Mouse (Mus musculus) lung, embryonic 15.5 days (tissue): ENCODE measurements at regions not wholly inside any gene's neighbourhood (a gene's known extent, or its start where the extent isn't known, plus 50 kb on each side); places are given as distances from the start of the nearest gene placed in this dataset.

Experiments
- ATAC-seq: fragments of 200-750 bp; cut with Nextera tagmentation; 2 replicates; pipeline ENCODE4 v1.8.0; 2017; ENCODE audit warnings: moderate number of reproducible peaks, borderline replicate concordance; ENCODE audit not compliant: low FRiP score, low TSS enrichment; ENCODE audit errors: extremely low read depth
- H3K27ac ChIP-seq: fragments of 300-500 bp; sonication (generic); 2 replicates; pipeline ENCODE4 v1.5.1; 2015; ENCODE audit warnings: moderate library complexity, mild to moderate bottlenecking, inconsistent platforms
- H3K27me3 ChIP-seq: fragments of 300-500 bp; sonication (generic); 2 replicates; pipeline ENCODE4 v1.6.1; 2015; ENCODE audit warnings: inconsistent platforms
- H3K36me3 ChIP-seq: fragments of 300-500 bp; sonication (generic); 2 replicates; pipeline ENCODE4 v1.6.1; 2015; ENCODE audit warnings: inconsistent platforms
- H3K4me1 ChIP-seq: fragments of 300-500 bp; sonication (generic); 2 replicates; pipeline ENCODE4 v1.6.1; 2015; ENCODE audit warnings: inconsistent platforms
- H3K4me2 ChIP-seq: fragments of 300-500 bp; sonication (generic); 2 replicates; pipeline ENCODE4 v1.6.1; 2015; ENCODE audit warnings: inconsistent platforms, mild to moderate bottlenecking, moderate library complexity
- H3K4me3 ChIP-seq: fragments of 300-500 bp; sonication (generic); 2 replicates; pipeline ENCODE4 v1.5.1; 2015; ENCODE audit warnings: mild to moderate bottlenecking, inconsistent platforms
- H3K9ac ChIP-seq: fragments of 300-500 bp; sonication (generic); 2 replicates; pipeline ENCODE4 v1.6.1; 2015; ENCODE audit warnings: inconsistent platforms
- H3K9me3 ChIP-seq: fragments of 300-500 bp; sonication (generic); 2 replicates; pipeline ENCODE4 v1.6.1; 2016; ENCODE audit warnings: inconsistent platforms
- WGBS: fragments of 180-500 bp; shearing (Covaris S2); methylation state at CpG from one replicate; pipeline ENCODE4 v1.1.7; 2015; 5-methylcytosine and 5-hydroxymethylcytosine counted together

GRCm38 (mm10) chr8:7973791-7974190 lies 687.3 kb downstream of the Efnb2 start:
- Histone ChIP-seq H3K4me3 (no peak overlapping the region), H3K4me2 (no peak overlapping the region), H3K9ac (no peak overlapping the region), H3K27me3 (no peaks in the 10 kb centered on the region), H3K4me1 (no peaks in the 10 kb centered on the region), H3K27ac (no peak overlapping the region), H3K9me3 (no peaks in the 10 kb centered on the region), H3K36me3 (no peaks in the 10 kb centered on the region)
- no peak for ATAC-seq
- WGBS, result 85% methylated on average over 4 of the region's 4 CpGs

DNA sequence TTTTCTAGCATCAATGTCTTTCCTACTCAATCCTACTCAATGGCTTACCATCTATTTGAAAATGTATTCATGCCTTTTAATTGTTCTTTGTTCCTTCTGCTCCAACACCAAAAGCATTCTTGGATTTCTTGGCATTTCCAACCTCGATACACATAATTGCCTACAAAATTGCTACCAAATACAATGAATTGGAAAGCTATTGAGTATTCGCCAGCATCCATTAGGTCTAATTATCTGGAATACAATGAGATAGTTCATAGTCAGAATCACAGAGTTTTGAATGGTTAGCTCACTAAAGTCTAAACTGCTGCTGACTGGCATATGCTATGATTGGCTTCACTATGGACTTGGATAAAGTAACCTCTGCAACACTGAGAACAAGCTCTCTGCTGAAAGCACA lies 696.8 kb downstream of the Efnb2 start:
- Histone ChIP-seq H3K4me3 (no peak overlapping the region), H3K27me3 (no peaks in the 10 kb centered on the region), H3K27ac (no peak overlapping the region), H3K9ac (no peak overlapping the region), H3K9me3 (no peaks in the 10 kb centered on the region), H3K36me3 (no peaks in the 10 kb centered on the region), H3K4me2 (no peak overlapping the region), H3K4me1 (no peaks in the 10 kb centered on the region)
- 92% methylated on average over 2 of the region's 2 CpGs for WGBS
- ATAC-seq, result no peak

- Histone ChIP-seq H3K4me3 (no peak overlapping the region), H3K4me2 (no peak overlapping the region), H3K27me3 (no peaks in the 10 kb centered on the region), H3K4me1 (no peaks in the 10 kb centered on the region), H3K27ac (no peak overlapping the region), H3K36me3 (no peaks in the 10 kb centered on the region), H3K9me3 (no peaks in the 10 kb centered on the region), H3K9ac (no peak overlapping the region)
- ATAC-seq, result no peak
Measured at GRCm38 (mm10) chr8:7956745-7957144, 704.3 kb downstream of the Efnb2 start.

DNA sequence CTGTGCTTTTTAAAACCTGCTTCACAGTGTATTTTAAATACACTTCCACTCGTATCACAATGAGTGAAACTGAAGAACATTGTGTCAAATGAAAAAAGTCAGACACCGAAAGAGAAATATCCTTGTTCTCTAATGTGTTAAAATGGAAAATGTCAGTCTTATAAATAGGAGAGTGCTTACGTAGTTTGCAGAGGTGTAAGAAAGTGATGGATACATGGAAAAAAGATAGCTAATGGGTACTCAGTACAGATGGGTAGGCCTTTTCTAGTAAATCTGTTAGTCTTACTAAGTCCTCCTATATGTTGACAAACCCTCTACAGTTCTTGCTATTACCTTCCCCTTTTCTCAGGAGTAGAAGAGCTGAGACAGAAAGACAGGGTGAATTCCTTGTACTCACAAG lies 706.2 kb downstream of the Efnb2 start:
- H3K27me3 ChIP-seq, result no peaks in the 10 kb centered on the region
- H3K27ac ChIP-seq, result no peak overlapping the region
- no peak overlapping the region for H3K4me3 ChIP-seq
- WGBS, result 84% methylated on average over 3 of the region's 3 CpGs
- H3K9ac ChIP-seq, result no peak overlapping the region
- ATAC-seq, result no peak
- no peaks in the 10 kb centered on the region for H3K4me1 ChIP-seq
- no peaks in the 10 kb centered on the region for H3K9me3 ChIP-seq
- H3K36me3 ChIP-seq, result no peaks in the 10 kb centered on the region
- no peak overlapping the region for H3K4me2 ChIP-seq

- Histone ChIP-seq H3K9me3 (no peaks in the 10 kb centered on the region), H3K4me2 (no peak overlapping the region), H3K36me3 (no peaks in the 10 kb centered on the region), H3K9ac (no peak overlapping the region), H3K27ac (no peak overlapping the region), H3K4me1 (no peaks in the 10 kb centered on the region), H3K27me3 (no peaks in the 10 kb centered on the region), H3K4me3 (no peak overlapping the region)
- no peak for ATAC-seq
- WGBS, result 83% methylated on average over 10 of the region's 10 CpGs
Measured at GRCm38 (mm10) chr8:7945966-7946775, 714.9 kb downstream of the Efnb2 start.

DNA sequence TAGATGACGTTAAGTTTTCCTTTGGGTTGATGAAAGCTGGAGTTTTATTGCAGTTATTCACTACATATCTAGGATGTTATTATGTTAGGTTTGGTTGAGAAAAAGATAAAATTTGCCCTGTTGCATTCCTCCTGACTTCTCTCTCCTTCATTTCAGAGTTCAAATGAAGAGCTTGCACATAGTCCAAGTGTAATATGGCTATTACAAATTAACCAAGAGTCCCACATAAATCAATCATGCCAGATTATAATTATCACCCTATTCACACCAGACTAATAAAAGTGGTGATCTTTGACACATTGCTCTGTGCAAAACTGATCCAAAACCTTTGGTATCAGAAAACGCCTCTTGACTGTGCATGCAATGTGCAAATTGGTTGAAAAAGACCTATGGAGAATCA lies 724.4 kb downstream of the Efnb2 start:
- no peak overlapping the region for H3K9ac ChIP-seq
- WGBS, result 86% methylated on average over 2 of the region's 2 CpGs
- H3K4me1 ChIP-seq, result no peaks in the 10 kb centered on the region
- ATAC-seq, result no peak
- no peaks in the 10 kb centered on the region for H3K36me3 ChIP-seq
- H3K4me2 ChIP-seq, result no peak overlapping the region
- H3K9me3 ChIP-seq, result no peaks in the 10 kb centered on the region
- H3K27ac ChIP-seq, result no peak overlapping the region
- H3K4me3 ChIP-seq, result no peak overlapping the region
- H3K27me3 ChIP-seq, result no peaks in the 10 kb centered on the region

DNA sequence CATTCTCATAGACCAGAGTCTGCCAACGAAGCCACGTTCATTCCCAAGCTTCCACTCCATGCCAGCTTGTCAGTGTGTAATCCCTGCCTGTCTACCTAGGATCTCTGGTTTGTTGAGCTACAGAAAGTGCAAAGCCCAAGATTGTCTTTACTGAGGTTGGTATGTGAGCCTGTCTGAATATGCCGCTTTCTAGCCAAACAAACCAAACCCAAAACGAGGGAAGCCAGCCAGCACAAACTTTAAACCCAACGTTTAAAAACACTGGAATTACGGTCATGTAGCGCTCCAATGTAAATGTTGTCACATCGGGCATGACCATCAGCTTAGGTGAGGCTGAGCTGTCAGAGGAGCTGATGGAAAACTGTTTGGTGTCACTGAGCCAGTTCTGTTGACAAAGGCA lies 741.6 kb downstream of the Efnb2 start:
- H3K4me1 ChIP-seq, result no peaks in the 10 kb centered on the region
- no peak overlapping the region for H3K4me2 ChIP-seq
- no peak overlapping the region for H3K4me3 ChIP-seq
- no peaks in the 10 kb centered on the region for H3K9me3 ChIP-seq
- H3K27ac ChIP-seq, result no peak overlapping the region
- H3K9ac ChIP-seq, result no peak overlapping the region
- ATAC-seq, result no peak
- 28% methylated on average over 8 of the region's 8 CpGs for WGBS
- no peaks in the 10 kb centered on the region for H3K27me3 ChIP-seq
- H3K36me3 ChIP-seq, result no peaks in the 10 kb centered on the region

DNA sequence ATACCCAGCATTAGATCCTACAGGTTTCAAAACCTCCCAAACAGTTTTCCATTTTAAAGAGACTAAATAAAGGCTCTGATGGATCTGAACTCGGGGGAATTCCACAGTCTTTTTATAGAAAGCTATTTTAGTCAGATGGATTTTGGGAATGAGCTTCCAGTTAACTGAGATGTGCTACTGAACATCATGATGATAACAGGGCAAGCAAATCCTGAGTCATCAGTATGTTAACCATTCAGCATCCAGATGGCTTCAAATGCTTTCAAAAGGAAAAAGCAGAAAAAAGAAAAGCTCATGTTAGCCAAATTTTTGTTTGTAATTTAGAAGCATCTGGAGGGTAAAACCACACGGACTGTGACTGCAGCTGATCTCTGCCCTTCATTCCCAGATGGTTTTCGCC lies 766.7 kb downstream of the Efnb2 start:
- no peak for ATAC-seq
- H3K4me2 ChIP-seq, result no peak overlapping the region
- H3K27ac ChIP-seq, result no peak overlapping the region
- no peaks in the 10 kb centered on the region for H3K4me1 ChIP-seq
- no peak overlapping the region for H3K9ac ChIP-seq
- no peaks in the 10 kb centered on the region for H3K9me3 ChIP-seq
- no peaks in the 10 kb centered on the region for H3K27me3 ChIP-seq
- H3K4me3 ChIP-seq, result no peak overlapping the region
- WGBS, result 57% methylated on average over 3 of the region's 3 CpGs
- no peaks in the 10 kb centered on the region for H3K36me3 ChIP-seq

- no peak overlapping the region for H3K4me3 ChIP-seq
- H3K36me3 ChIP-seq, result no peaks in the 10 kb centered on the region
- WGBS, result 76% methylated on average over 1 of the region's 1 CpGs
- no peak overlapping the region for H3K9ac ChIP-seq
- H3K27me3 ChIP-seq, result no peaks in the 10 kb centered on the region
- H3K4me2 ChIP-seq, result no peak overlapping the region
- no peak for ATAC-seq
- no peak overlapping the region for H3K27ac ChIP-seq
- no peaks in the 10 kb centered on the region for H3K4me1 ChIP-seq
- H3K9me3 ChIP-seq, result no peaks in the 10 kb centered on the region
Measured at GRCm38 (mm10) chr8:7853169-7853568, 807.9 kb downstream of the Efnb2 start.

GRCm38 (mm10) chr8:7850573-7850972 lies 810.5 kb downstream of the Efnb2 start:
- Histone ChIP-seq H3K9ac (no peak overlapping the region), H3K4me3 (no peak overlapping the region), H3K4me2 (no peak overlapping the region), H3K36me3 (no peaks in the 10 kb centered on the region), H3K4me1 (no peaks in the 10 kb centered on the region), H3K27ac (no peak overlapping the region), H3K9me3 (no peaks in the 10 kb centered on the region), H3K27me3 (no peaks in the 10 kb centered on the region)
- no peak for ATAC-seq

DNA sequence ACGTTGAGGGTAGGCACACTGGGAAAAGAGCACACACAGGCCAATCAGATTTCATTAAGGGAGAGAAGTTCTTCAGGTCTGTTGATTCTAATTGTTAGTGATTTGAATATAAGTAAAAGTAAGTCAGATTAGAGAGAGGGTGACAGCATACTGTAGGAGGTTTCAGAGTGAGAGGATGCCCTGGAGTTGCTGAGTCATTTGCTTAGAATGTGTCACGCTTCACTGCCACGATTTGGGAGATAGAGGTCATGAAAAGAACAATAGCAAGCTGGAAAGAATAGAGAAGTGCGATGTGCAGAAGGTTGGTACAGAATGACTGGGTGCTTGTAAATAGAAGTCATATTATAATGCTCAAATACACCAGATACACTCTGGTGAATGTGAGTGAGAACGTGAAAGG lies 829.1 kb downstream of the Efnb2 start:
- WGBS, result 73% methylated on average over 5 of the region's 5 CpGs
- ATAC-seq, result no peak
- no peak overlapping the region for H3K4me3 ChIP-seq

GRCm38 (mm10) chr8:7827811-7828210 lies 833.2 kb downstream of the Efnb2 start:
- Histone ChIP-seq H3K36me3 (no peaks in the 10 kb centered on the region), H3K4me1 (no peaks in the 10 kb centered on the region), H3K27me3 (no peaks in the 10 kb centered on the region), H3K4me2 (no peak overlapping the region), H3K4me3 (no peak overlapping the region), H3K9ac (no peak overlapping the region), H3K9me3 (no peaks in the 10 kb centered on the region), H3K27ac (no peak overlapping the region)
- ATAC-seq, result no peak
- WGBS, result 79% methylated on average over 1 of the region's 1 CpGs

More for the DNA sequence above, 829.1 kb downstream of the Efnb2 start:
- Histone ChIP-seq H3K27me3 (no peaks in the 10 kb centered on the region), H3K9me3 (no peaks in the 10 kb centered on the region), H3K4me1 (no peaks in the 10 kb centered on the region), H3K9ac (no peak overlapping the region), H3K36me3 (no peaks in the 10 kb centered on the region), H3K4me2 (no peak overlapping the region), H3K27ac (no peak overlapping the region)

DNA sequence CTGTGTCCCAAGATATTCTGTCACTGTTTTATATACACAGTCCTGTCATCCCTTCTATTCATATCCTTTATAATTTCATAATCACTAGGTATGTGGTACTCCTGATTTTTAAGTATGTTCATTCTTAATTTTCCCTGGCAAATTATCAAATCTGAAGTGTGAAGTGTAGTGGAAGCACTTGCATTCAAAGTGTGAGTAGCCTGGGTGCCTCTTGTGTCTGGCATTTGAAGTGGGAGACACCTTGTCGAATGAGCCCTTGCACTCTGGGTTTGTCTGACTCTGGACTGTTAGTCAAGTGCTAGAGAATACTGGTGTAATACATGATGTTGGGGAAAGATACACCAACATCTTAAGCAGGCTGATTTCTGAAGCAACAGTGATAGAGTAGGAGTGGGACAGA lies 852.6 kb downstream of the Efnb2 start:
- H3K4me2 ChIP-seq, result no peak overlapping the region
- H3K9ac ChIP-seq, result no peak overlapping the region
- H3K27ac ChIP-seq, result no peak overlapping the region
- ATAC-seq, result no peak
- H3K9me3 ChIP-seq, result no peaks in the 10 kb centered on the region
- H3K4me3 ChIP-seq, result no peak overlapping the region
- no peaks in the 10 kb centered on the region for H3K27me3 ChIP-seq
- no peaks in the 10 kb centered on the region for H3K36me3 ChIP-seq
- 50% methylated on average over 1 of the region's 1 CpGs for WGBS
- H3K4me1 ChIP-seq, result no peaks in the 10 kb centered on the region
